Mouse (Mus musculus) colon, adult 2 months (tissue): Measurements from ENCODE around the gene Mrpl58. TPM values are rescaled to one million over a fixed set of nuclear protein-coding genes. Genes with fewer than 3 reads are reported as not detected.

Experiments used
- polyA plus RNA-seq: library from polyadenylated mRNA; depleted of rRNA; stranded (reverse); fragments of >200 nt; gene quantifications from 2 replicates; pipeline ENCODE4 v1.2.3, GENCODE M21; 2012; rRNA removed

The Mrpl58 gene
- 62.6 and 65.1 TPM in 2 replicates for polyA plus RNA-seq

DNA sequence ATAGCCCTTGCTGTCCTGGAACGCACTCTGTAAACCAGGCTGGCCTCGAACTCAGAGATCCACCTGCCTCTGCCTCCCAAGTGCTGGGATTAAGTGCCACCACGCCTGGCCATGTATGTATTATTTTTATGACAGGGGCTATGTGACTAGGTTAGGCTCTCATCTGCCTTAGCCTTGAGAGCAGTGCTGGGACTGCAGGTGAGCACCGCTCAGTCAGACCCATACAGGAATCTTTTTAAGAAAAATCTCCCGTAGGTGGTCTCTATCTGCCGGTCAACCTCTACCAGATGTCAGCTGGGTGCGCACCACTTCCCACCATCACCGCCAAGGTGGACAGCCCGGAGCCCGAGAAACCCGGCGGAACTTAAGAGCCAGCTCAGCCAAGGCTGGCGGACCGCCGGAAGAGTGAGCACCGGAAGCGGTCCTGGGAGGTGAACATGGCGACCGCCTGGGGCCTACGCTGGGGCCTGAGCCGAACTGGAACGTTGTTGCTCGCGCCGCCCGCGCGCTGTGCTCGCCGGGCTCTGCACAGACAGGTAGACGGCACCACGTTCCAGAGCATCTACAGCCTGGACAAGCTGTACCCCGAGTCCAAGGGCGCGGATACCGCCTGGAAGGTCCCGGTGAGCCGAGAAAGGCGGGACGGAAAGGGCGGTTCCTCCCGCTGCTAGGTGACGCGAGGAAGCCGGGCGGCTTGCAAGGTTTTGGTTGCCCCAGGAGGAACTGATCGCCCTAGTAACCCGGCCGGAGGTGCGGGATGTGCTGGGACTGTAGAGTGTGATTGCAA, at the start of gene Mrpl58:
Gene Mrpl58 (plus strand): TSS at position 415 of the 787 bp plus-strand sequence.

DNA sequence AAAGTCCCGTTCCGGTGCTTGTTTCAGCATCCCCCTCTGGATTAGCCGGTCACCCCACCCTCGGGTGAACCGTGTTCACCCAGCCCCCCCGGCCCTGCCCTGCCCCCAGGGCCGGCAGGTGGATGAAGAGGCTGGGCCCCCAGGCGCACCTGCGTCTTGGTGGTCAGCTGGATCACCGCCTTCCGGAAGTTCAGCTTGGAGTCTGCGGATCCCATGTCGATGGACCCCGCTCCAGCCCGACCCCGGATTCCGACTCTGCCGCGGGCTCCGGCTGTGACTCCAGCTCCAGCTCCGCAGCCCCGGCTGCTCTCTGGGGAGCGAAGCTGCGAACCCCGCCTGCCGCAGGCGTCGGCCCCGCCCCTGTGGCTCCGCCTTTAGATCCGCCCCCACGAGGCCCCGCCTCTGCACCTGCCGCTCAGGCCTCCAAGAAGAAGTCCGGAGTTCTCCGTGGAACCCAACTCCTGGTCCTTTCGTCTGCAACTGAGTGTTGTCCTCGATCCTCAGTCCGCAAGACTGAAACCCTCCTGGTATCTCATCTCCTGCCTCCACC, 36.1 kb upstream of the Mrpl58 start, which contains the start of gene Hid1:
Gene Hid1 (minus strand): TSS at position 362 of the 550 bp plus-strand sequence.

DNA sequence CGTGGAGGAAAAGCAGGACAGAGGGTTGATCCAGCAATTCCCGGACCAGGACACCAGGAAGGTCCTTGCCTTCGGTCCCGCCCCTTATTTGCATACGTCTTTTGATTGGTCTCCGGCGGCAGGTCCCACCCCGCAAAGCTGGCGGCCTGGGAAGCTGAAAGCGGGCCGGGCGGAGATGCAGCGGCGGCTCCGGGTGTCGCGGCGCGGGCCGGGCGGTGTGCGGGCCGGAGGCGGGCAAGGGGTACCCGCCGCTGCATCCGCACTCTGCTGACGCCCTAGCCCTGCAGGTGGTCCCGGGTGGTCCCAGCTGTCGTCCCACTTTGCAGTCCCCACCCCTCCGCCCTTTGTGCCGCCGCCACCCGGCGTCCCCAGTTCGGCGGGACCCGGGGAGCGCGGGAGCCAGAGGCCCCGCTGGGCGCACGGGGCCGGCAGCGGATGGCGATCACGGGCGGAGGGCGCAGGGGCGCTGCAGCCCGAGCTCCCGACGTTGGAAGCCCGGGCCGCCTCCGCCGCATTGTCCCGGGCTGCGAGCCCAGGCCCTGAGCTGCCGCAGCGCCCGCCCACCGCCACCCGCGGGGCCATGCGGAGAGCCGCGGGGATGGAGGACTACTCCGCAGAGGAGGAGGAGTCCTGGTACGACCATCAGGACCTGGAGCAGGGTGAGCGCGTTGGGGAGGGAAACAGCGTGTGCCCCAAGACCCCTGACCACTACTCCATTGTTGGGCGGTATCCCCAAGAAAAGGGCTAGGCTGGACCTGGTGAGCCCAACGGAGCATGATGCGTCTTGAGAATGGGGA, 21.6 kb upstream of the Mrpl58 start, which contains the start of gene Cdr2l:
Gene Cdr2l (plus strand): TSS at position 174 of the 797 bp plus-strand sequence.

DNA sequence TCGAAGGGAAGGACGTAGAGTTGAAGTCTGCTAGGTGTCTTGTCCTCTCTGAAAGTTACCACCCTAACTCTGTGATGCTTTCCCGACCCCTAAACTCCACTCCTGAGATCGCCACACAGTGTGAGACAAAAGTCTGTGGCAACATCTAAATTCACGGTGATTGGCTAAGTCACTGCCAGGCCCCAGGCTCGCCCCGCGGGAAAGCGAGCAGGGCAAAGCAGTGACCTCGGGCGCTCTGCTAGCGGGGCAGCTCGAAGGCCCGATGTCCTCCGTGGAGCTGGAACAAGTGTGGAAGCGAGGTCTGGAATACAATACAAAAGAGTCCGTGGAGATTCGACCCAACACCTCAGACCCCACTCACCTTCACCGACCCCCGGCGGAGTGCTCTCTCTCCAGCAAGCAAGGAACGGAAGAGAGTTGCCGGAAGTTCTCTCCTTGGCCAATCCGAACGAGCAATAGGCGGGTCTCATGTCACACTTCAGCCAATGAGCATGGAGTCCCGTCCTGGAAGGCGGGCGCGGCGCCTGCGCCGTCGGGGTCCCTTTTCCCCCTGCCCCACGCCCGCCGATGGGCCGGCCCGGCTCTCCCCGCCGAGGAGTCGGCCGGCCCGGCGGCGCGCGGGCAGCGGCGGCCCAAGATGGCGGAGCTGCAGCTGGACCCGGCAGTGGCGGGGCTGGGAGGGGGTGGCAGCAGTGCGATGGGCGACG, 16.1 kb downstream of the Mrpl58 start, which contains the start of the genes Atp5h and Kctd2:
Gene Atp5h (minus strand): TSS at position 432 of the 707 bp plus-strand sequence.
Gene Kctd2 (plus strand): TSS at position 598 of the 707 bp plus-strand sequence.

DNA sequence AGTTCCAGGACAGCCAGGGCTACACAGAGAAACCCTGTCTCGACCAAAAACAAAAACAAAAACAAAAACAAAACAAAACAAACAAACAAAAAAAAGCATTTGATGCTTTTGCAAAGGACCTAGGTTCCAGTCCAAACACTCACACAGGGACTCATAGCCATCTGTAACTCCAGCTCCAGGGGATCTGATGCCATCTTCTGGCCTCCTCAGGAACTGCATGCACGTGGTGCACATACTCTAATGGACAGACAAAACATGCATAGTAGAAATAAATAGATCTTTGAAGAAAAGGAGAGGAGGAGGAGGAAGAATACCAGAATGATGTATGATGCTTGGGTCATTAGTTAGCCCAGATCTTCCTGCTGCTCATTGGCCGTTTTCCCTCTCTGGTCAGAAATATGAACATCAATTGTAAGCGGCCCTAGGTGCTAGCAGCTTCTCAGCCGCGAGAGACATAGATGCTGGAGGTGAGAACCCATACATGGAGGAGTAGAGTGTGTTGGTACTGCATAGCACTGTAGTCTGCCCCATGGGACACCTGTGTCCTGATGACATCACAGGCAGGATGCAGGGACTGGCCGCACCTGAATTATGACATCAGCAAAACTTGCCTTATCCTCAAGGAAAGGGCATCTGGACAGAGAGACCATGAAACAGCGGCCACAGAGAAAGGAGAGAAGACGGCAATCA, 36.5 kb downstream of the Mrpl58 start, which contains the start of gene Trim80:
Gene Trim80 (plus strand): TSS at position 640 of the 690 bp plus-strand sequence.

Other genes starting within 250 kb of the Mrpl58 start
- 199 and 208 TPM in 2 replicates for gene Slc9a3r1, start 240.4 kb upstream of the Mrpl58 start, polyA plus RNA-seq
- gene Tmem104, start 216.3 kb upstream of the Mrpl58 start, polyA plus RNA-seq = 12.2 and 12.5 TPM in 2 replicates
- gene Nat9, start 215.9 kb upstream of the Mrpl58 start, polyA plus RNA-seq = 20.6 and 29.8 TPM in 2 replicates
- gene Grin2c, start 136.5 kb upstream of the Mrpl58 start, polyA plus RNA-seq = 0.06 TPM in 1 of 2 replicates, not detected in the other
- 23.6 and 27.4 TPM in 2 replicates for gene Fdxr, start 126.7 kb upstream of the Mrpl58 start, polyA plus RNA-seq
- gene Fads6, start 106.1 kb upstream of the Mrpl58 start, polyA plus RNA-seq = 0.81 and 1.7 TPM in 2 replicates
- gene Otop2, start 96.6 kb upstream of the Mrpl58 start, polyA plus RNA-seq = not detected in 2 replicates
- 0.03 and 0.17 TPM in 2 replicates for gene Ush1g, start 81.7 kb upstream of the Mrpl58 start, polyA plus RNA-seq
- 0.05 TPM in 1 of 2 replicates, not detected in the other for gene Otop3, start 69.0 kb upstream of the Mrpl58 start, polyA plus RNA-seq
- gene Hid1, start 36.0 kb upstream of the Mrpl58 start, polyA plus RNA-seq = 154 and 170 TPM in 2 replicates
- gene Cdr2l, start 21.8 kb upstream of the Mrpl58 start, polyA plus RNA-seq = 15.9 and 17.5 TPM in 2 replicates
- gene Atp5h, start 16.2 kb downstream of the Mrpl58 start, polyA plus RNA-seq = 70.2 and 90.1 TPM in 2 replicates
- 24.0 and 31.1 TPM in 2 replicates for gene Kctd2, start 16.4 kb downstream of the Mrpl58 start, polyA plus RNA-seq
- 0.38 and 0.44 TPM in 2 replicates for gene Trim80, start 36.8 kb downstream of the Mrpl58 start, polyA plus RNA-seq
- gene Slc16a5, start 58.7 kb downstream of the Mrpl58 start, polyA plus RNA-seq = 96.1 and 135 TPM in 2 replicates
- 13.3 and 13.4 TPM in 2 replicates for gene Armc7, start 71.9 kb downstream of the Mrpl58 start, polyA plus RNA-seq
- gene Nt5c, start 88.1 kb downstream of the Mrpl58 start, polyA plus RNA-seq = 128 and 130 TPM in 2 replicates
- gene Jpt1, start 110.6 kb downstream of the Mrpl58 start, polyA plus RNA-seq = 314 and 446 TPM in 2 replicates
- 24.5 and 24.8 TPM in 2 replicates for gene Sumo2, start 132.5 kb downstream of the Mrpl58 start, polyA plus RNA-seq
- 25.9 and 31.4 TPM in 2 replicates for gene Nup85, start 160.7 kb downstream of the Mrpl58 start, polyA plus RNA-seq
- 15.9 and 19.3 TPM in 2 replicates for gene Mrps7, start 200.2 kb downstream of the Mrpl58 start, polyA plus RNA-seq
- gene Gga3, start 200.3 kb downstream of the Mrpl58 start, polyA plus RNA-seq = 18.0 and 29.5 TPM in 2 replicates
- 87.1 and 118 TPM in 2 replicates for gene Mif4gd, start 209.2 kb downstream of the Mrpl58 start, polyA plus RNA-seq
- gene Slc25a19, start 224.5 kb downstream of the Mrpl58 start, polyA plus RNA-seq = 29.7 and 37.1 TPM in 2 replicates